Mouse (Mus musculus) small intestine, adult 2 months (tissue): ENCODE data around the gene Nabp1.

Experiments
- CTCF ChIP-seq: fragments of 200-500 bp; IDR thresholded peaks from 2 replicates; pipeline ENCODE4 v1.5.1; 2012; ENCODE audit warnings: low read depth, mild to moderate bottlenecking, control low read depth, inconsistent platforms, low read length, moderate library complexity, mixed read lengths; ENCODE audit not compliant: insufficient replicate concordance, insufficient read length; ENCODE audit errors: extremely low read depth
- POLR2A ChIP-seq: fragments of 200-500 bp; IDR thresholded peaks from 2 replicates; pipeline ENCODE4 v1.6.1; 2012; ENCODE audit warnings: low read depth, mild to moderate bottlenecking, control low read depth, inconsistent platforms, low read length, moderate library complexity

DNA sequence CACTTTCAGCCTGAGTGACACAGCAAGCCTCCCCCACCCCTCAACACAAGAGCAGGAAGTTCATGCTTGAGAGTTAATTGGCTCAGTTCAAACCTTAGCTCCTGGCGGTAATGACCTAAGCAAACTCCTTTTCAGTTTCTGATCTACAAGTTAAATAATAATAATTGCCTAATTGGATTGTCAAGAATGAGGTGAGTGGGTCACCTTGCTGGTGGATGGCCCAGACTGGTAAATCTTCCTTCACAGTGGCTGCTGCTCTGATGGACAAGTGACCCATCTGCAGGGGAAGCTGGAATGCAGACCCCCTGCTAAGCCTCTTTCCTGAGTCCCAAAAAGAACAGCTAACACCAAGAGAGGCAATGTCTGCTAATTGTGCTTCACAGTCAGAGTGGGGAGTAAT lies 48.5 kb downstream of the Nabp1 start:
- TF ChIP-seq POLR2A (no peak), CTCF (no peak)
